Mouse (Mus musculus): ENCODE data around the gene Slc35g3. TPM values are rescaled to one million over a fixed set of nuclear protein-coding genes. Genes with fewer than 3 reads are reported as not detected.

Slc35g3 gene
- total RNA-seq (2014; rRNA removed) = not detected in 2 replicates
- polyA plus RNA-seq (2012; rRNA removed) = not detected in 2 replicates

GRCm38 (mm10) chr11:69761868-69762267 lies at the start of gene Slc35g3:
TSS of gene Slc35g3 (minus strand) at chr11:69761968.
- H3K9ac ChIP-seq (ENCODE audit: low read depth, low read length) = no peak within 1 kb of the TSS
- peaks cover 10% of the 10 kb centered on the region; the same call in 1 of the 2 replicates for H3K4me1 ChIP-seq (ENCODE audit: control insufficient read depth, insufficient read depth, low read length)
- no peak within 1 kb of the TSS for H3K4me3 ChIP-seq (ENCODE audit: insufficient read depth, low read depth, low read length)
- H3K27ac ChIP-seq (replicated peaks; ENCODE audit: insufficient read depth, low read depth, low read length) = no peak within 1 kb of the TSS
- no peaks in the 10 kb centered on the region for H3K27me3 ChIP-seq (ENCODE audit: control insufficient read depth, insufficient read depth, low read length)
- 83% methylated on average over 1 of the region's 1 CpGs for WGBS
- no peaks in the 10 kb centered on the region for H3K36me3 ChIP-seq (ENCODE audit: control insufficient read depth, insufficient read depth, low read length)
- peaks cover 11% of the 10 kb centered on the region; the same call in 1 of the 2 replicates for H3K79me2 ChIP-seq (ENCODE audit: control insufficient read depth, insufficient read depth, low read length)
- TF ChIP-seq CTCF (IDR thresholded peaks at IDR 0.05; ENCODE audit: low read depth, low read length) (no peak), POLR2A (IDR thresholded peaks at IDR 0.05; ENCODE audit: extremely low read depth, insufficient read depth, low read length) (no peak)
- no peak for DNase-seq (ENCODE audit: extremely low read depth, low read depth, low spot score)

DNA sequence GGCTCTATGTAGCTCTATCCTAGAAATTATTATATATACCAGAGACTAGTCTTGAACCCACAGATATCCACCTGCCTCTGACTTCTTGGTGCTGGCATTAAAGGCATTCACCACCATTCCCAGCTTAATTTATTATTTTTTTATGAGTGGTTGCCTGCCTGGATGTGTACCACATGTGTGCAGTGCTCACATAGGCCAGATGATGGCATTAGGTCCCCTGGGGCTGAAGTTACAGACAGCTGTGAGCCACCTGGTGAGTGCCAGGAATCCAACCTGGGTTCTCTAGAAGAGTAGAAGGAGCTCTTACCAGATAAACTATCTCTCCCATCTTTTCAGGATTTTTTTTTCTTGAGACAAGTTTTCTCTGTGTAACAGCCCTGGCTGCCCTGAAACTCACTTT lies 48.5 kb upstream of the Slc35g3 start:
- no peaks in the 10 kb centered on the region for H3K4me1 ChIP-seq (ENCODE audit: control insufficient read depth, insufficient read depth, low read length)
- no peak overlapping the region for H3K4me3 ChIP-seq (ENCODE audit: insufficient read depth, low read depth, low read length)
- TF ChIP-seq POLR2A (IDR thresholded peaks at IDR 0.05; ENCODE audit: extremely low read depth, insufficient read depth, low read length) (no peak), CTCF (IDR thresholded peaks at IDR 0.05; ENCODE audit: low read depth, low read length) (no peak)
- no peaks in the 10 kb centered on the region for H3K27me3 ChIP-seq (ENCODE audit: control insufficient read depth, insufficient read depth, low read length)
- DNase-seq (ENCODE audit: extremely low read depth, low read depth, low spot score) = no peak
- H3K27ac ChIP-seq (replicated peaks; ENCODE audit: insufficient read depth, low read depth, low read length) = no peak overlapping the region
- H3K79me2 ChIP-seq (ENCODE audit: control insufficient read depth, insufficient read depth, low read length) = no peaks in the 10 kb centered on the region
- no peaks in the 10 kb centered on the region for H3K36me3 ChIP-seq (ENCODE audit: control insufficient read depth, insufficient read depth, low read length)
- H3K9ac ChIP-seq (ENCODE audit: low read depth, low read length) = no peak overlapping the region

DNA sequence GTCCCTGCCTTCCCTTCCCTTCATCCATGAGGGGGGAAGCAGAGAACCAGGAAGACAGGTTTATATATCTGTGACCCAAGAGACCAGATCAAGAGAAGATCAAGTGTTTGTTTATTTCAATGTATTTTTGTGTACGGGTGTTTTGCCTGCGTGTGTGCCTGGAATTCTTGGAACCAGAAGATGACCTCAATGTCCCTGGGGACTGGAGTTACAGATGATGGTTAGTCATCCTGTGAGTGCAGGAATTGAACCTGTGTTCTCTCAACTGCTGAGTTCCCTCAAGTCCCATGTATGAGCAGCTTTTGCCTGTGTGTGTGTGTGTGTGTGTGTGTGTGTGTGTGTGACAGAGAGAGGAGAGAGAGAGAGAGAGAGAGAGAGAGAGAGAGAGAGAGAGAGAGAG lies 45.9 kb upstream of the Slc35g3 start:
- 87% methylated on average over 2 of the region's 2 CpGs for WGBS
- Histone ChIP-seq H3K79me2 (ENCODE audit: control insufficient read depth, insufficient read depth, low read length) (no peaks in the 10 kb centered on the region), H3K9ac (ENCODE audit: low read depth, low read length) (no peak overlapping the region), H3K27me3 (ENCODE audit: control insufficient read depth, insufficient read depth, low read length) (0 out of 2 replicates have a peak, but pooled peaks cover under 1% of the 10 kb centered on the region), H3K27ac (replicated peaks; ENCODE audit: insufficient read depth, low read depth, low read length) (no peak overlapping the region), H3K4me3 (ENCODE audit: insufficient read depth, low read depth, low read length) (no peak overlapping the region), H3K4me1 (ENCODE audit: control insufficient read depth, insufficient read depth, low read length) (peaks cover 4% of the 10 kb centered on the region), H3K36me3 (ENCODE audit: control insufficient read depth, insufficient read depth, low read length) (no peaks in the 10 kb centered on the region)
- no peak for DNase-seq (ENCODE audit: extremely low read depth, low read depth, low spot score)
- TF ChIP-seq POLR2A (IDR thresholded peaks at IDR 0.05; ENCODE audit: extremely low read depth, insufficient read depth, low read length) (no peak), CTCF (IDR thresholded peaks at IDR 0.05; ENCODE audit: low read depth, low read length) (no peak)

DNA sequence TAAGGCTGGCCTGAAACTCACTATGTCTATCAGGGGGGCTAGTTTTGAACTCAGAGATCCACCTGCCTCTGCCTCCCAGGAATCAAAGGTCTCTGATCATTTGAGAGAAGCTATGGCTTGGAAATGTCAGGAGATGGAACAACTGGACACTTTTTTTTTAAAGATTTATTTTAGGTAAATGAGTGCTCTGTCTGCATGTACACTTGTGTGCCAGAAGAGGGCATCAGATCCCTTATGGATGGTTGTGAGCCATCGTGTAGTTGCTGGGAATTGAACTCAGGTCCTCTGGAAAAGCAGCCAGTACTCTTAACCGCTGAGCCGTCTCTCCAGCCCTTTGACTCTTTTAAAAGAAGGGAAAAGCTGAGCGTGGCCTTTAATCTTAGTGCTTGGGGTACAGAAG lies 44.6 kb upstream of the Slc35g3 start:
- no peak for DNase-seq (ENCODE audit: extremely low read depth, low read depth, low spot score)
- TF ChIP-seq CTCF (IDR thresholded peaks at IDR 0.05; ENCODE audit: low read depth, low read length) (no peak), POLR2A (IDR thresholded peaks at IDR 0.05; ENCODE audit: extremely low read depth, insufficient read depth, low read length) (no peak)
- no peaks in the 10 kb centered on the region for H3K79me2 ChIP-seq (ENCODE audit: control insufficient read depth, insufficient read depth, low read length)
- H3K4me3 ChIP-seq (ENCODE audit: insufficient read depth, low read depth, low read length) = no peak overlapping the region
- no peak overlapping the region for H3K27ac ChIP-seq (replicated peaks; ENCODE audit: insufficient read depth, low read depth, low read length)
- H3K27me3 ChIP-seq (ENCODE audit: control insufficient read depth, insufficient read depth, low read length) = peaks cover 7% of the 10 kb centered on the region
- no peak overlapping the region for H3K9ac ChIP-seq (ENCODE audit: low read depth, low read length)
- no peaks in the 10 kb centered on the region for H3K36me3 ChIP-seq (ENCODE audit: control insufficient read depth, insufficient read depth, low read length)
- WGBS = 95% methylated on average over 4 of the region's 4 CpGs
- peaks cover 4% of the 10 kb centered on the region for H3K4me1 ChIP-seq (ENCODE audit: control insufficient read depth, insufficient read depth, low read length)

DNA sequence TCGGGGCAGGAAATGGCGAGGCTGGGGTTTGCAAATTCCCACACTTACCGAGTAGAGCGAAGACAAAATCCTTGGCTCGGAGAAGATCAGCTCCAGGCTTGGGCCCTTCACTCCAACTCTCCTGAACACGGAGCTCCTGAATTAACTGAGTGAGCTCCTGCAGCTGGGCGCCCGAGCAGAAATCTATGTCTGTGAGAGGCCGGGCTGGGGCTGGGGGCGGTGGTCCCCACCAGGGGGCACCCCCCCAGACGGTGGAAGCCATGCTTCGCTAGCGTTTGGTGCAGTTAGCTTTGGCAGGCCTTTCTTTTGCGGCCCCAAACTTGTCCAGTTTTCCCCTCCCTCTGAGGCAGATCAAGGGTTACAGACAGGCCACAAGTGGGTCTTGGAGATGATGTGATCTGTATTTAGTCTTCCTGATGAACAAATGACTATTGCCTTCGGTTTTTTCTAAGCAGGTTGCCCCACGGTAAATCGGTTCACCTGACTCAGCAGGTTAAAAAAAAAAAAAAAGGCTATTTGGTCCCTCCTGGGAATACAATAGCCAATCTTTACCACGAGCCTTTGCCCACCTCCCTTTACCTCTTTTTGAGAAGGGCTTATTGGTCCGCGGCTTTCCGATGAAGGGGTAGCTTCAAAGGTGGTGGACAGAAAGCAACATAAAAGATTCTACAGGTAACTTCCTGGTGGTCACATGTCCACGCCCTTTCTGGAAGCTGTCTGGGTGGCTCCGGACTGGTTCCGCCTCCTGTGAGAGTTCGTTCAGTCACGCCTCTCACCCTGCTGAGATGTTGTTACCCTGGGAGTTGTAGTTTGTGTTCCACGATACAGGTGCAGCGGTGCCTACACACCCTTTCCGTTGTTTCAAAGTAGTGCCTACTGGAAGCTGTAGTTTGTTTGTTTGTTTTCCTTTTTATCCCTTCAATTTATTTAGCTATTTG lies 43.5 kb upstream of the Slc35g3 start, which contains the start of gene Tmem102:
Gene Tmem102 (minus strand): TSS at position 653 of the 938 bp plus-strand sequence.
- no peaks in the 10 kb centered on the region for H3K36me3 ChIP-seq (ENCODE audit: control insufficient read depth, insufficient read depth, low read length)
- H3K27me3 ChIP-seq (ENCODE audit: control insufficient read depth, insufficient read depth, low read length) = peaks cover 9% of the 10 kb centered on the region
- no peak for TF ChIP-seq CTCF (IDR thresholded peaks at IDR 0.05; ENCODE audit: low read depth, low read length)
- H3K27ac ChIP-seq (replicated peaks; ENCODE audit: insufficient read depth, low read depth, low read length) = peak within 1 kb of the TSS; percentile 59
- H3K4me3 ChIP-seq (ENCODE audit: insufficient read depth, low read depth, low read length) = peak within 1 kb of the TSS; percentile 56
- WGBS = 29% methylated on average over 29 of the region's 29 CpGs
- peak; percentile 87 for DNase-seq (ENCODE audit: extremely low read depth, low read depth, low spot score)
- H3K9ac ChIP-seq (ENCODE audit: low read depth, low read length) = peak within 1 kb of the TSS; percentile 54
- no peaks in the 10 kb centered on the region for H3K79me2 ChIP-seq (ENCODE audit: control insufficient read depth, insufficient read depth, low read length)
- peaks cover 4% of the 10 kb centered on the region for H3K4me1 ChIP-seq (ENCODE audit: control insufficient read depth, insufficient read depth, low read length)

DNA sequence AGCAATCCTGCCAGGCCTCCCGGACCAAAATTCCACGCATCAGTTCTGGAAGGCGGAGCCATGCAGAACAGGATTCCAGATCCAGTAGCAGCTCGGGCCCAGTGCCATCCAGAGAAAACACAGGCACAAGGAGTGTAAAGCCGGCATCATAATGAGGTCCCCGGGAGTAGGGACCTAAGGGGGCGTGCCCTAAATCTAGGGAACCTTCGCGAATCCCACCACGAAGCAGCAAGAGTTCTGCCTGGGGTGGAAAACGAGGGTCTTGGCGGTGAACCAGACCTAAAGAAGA lies 42.8 kb upstream of the Slc35g3 start:
- peak; percentile 66 for DNase-seq (ENCODE audit: extremely low read depth, low read depth, low spot score)
- no peak for TF ChIP-seq POLR2A (IDR thresholded peaks at IDR 0.05; ENCODE audit: extremely low read depth, insufficient read depth, low read length)
- TF ChIP-seq CTCF (IDR thresholded peaks at IDR 0.05; ENCODE audit: low read depth, low read length) = no peak
- Histone ChIP-seq H3K9ac (ENCODE audit: low read depth, low read length) (peak overlapping the region; percentile 39; the same call in 1 of the 2 replicates), H3K27ac (replicated peaks; ENCODE audit: insufficient read depth, low read depth, low read length) (peak overlapping the region; percentile 59), H3K4me3 (ENCODE audit: insufficient read depth, low read depth, low read length) (peak overlapping the region; percentile 56), H3K36me3 (ENCODE audit: control insufficient read depth, insufficient read depth, low read length) (no peaks in the 10 kb centered on the region), H3K4me1 (ENCODE audit: control insufficient read depth, insufficient read depth, low read length) (peaks cover 4% of the 10 kb centered on the region), H3K27me3 (ENCODE audit: control insufficient read depth, insufficient read depth, low read length) (peaks cover 9% of the 10 kb centered on the region), H3K79me2 (ENCODE audit: control insufficient read depth, insufficient read depth, low read length) (no peaks in the 10 kb centered on the region)
- WGBS = 23% methylated on average over 12 of the region's 12 CpGs
